Comparison of ENCODE assay signal across 1 mouse cellular context in genomic region chr6:83455328-83456130, GRCm38 (mm10).
A peak's percentile ranks its signal among the peaks of the same experiment; 100 is the strongest.
TF ChIP-seq lines count a peak whose summit lies in the region.

No protein-coding gene starts in this region.

TF ChIP-seq in CH12.LX, 34 proteins besides CTCF, POLR2A, EP300 and RAD21 (continued from another document):
- TF ChIP-seq MXI1 (IDR thresholded peaks at IDR 0.05; ENCODE audit: low read depth, low read length) (0 out of 2 replicates have a peak, but pooled peaks have one; percentile 17), NRF1 (IDR thresholded peaks at IDR 0.05; ENCODE audit: low read depth, low read length) (peak; percentile 61), GABPA (IDR thresholded peaks at IDR 0.05; ENCODE audit: insufficient replicate concordance, low read depth, low read length) (no peak), MAZ (IDR thresholded peaks at IDR 0.05; ENCODE audit: low read depth, low read length) (no peak), BHLHE40 (IDR thresholded peaks at IDR 0.05; ENCODE audit: low read depth, low read length) (peak; percentile 76)
